Mouse (Mus musculus): Measurements from ENCODE around the gene Fancg.

Fancg gene

DNA sequence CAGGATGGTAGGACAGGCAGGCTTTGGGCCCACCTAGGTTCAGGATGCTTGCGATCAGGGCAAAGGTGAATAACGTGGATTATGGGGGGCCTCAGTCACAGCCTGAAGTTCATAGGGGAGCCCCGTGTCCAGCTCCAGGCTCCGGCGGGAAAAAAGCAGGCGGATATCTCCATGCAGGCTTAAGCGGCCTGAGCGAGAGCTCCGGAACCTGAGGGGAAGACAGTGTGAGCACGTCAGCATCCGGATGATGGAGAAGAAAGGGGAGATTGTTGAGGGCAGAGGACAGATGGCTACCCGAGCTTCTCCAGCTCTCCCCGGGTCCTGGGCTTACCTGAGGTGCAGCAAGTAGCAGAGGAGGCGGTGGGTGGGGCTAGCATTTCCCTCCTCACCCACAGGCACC is 23.2 kb upstream of the Fancg start:
- DNase-seq (ENCODE audit: low read depth, low spot score) = no peak

DNA sequence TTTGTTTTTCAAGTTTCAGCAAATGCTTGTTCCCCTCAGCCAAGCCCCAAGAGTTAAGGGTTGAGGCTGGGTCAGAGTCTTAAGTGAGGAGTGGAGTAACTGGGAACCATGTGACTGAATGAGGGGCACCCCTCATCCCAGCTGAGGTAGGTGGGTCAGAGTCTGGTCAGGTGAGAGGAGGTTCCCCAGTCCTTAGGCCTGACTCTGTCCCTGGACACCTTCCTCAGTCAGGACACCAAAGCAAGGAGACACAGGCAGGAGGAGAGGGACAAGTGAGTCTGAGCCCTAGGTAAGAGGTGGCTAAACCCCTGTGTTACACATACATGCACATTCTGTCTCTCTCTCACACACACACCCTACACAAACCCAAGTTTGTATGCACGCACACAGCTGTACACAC is 22.2 kb upstream of the Fancg start:
- no peak for DNase-seq (ENCODE audit: low read depth, low spot score)

GRCm38 (mm10) chr4:43031237-43031995 is 21.1 kb upstream of the Fancg start, which contains the start of gene Stoml2:
Stoml2 (minus strand) TSS chr4:43031710.
- peak; percentile 83 for DNase-seq (ENCODE audit: low read depth, low spot score)

DNA sequence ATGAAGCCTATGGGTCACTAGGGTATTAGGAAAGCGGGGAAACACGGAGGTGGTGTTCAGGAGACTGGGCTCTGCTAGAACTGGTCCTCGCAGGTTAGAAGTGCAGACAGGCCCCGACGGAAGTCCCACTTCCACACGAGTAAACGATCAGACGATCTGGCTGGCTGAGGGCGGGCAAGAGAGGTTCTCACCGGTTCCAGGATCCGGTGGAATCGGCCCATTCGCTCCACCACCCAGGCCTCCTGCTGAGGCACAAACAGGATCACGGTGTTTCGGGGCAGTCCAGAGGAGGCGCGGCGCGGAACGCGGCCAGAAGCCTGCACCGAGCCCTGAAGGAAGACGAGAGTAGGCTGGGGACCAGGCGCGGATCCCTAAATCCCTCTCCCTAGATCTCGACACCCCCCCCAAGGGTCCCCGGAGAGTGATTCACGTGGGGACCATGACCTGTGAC is 20.5 kb upstream of the Fancg start:
- peak; percentile 31 for DNase-seq (ENCODE audit: low read depth, low spot score)

DNA sequence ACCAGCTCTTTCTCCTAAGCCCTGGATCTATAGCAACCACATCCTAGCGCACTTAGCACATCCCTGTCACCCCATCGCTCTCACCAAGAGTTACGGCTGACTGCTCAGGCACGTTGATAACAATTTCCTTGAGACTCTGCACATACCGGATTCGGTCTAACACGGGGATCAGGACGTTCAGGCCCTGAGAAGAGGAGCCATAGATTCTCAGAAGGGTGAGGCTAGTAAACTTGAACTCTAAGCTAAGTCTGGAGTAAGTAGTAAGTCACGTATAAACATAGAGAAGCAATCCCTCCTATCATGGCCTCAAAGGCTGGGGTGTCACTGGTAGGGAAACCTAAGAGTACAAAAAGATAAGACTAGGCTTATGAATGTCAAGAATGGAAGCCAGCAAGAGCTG is 20.0 kb upstream of the Fancg start:
- no peak for DNase-seq (ENCODE audit: low read depth, low spot score)

DNA sequence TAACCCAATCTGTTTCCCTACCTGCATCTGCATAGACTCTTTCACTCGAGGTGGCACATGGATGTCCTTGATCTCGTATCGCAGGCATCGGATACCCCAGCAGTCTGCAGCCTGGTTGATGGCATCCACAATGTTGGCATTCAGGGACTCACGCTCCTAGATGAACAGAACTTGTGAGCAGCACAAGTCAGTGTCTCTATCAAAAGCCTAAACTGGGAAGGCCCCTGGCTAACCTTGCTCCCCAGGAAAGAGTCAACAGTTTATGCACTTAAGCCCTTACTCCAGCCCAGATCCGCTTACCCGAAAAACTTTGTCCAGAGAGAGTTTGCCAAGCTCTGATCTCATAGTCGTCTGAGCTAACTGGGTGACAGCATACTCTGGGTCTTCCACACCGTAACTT is 19.4 kb upstream of the Fancg start:
- no peak for DNase-seq (ENCODE audit: low read depth, low spot score)

- DNase-seq (ENCODE audit: low read depth, low spot score) = no peak
These were observed 18.8 kb upstream of the Fancg start for GRCm38 (mm10) chr4:43029121-43029520.

- peak; percentile 89 for DNase-seq (ENCODE audit: low read depth, low spot score)
These were observed 15.0 kb upstream of the Fancg start, which contains the start of gene Pigo for GRCm38 (mm10) chr4:43025084-43025960. Pigo (minus strand) TSS chr4:43025819.

DNA sequence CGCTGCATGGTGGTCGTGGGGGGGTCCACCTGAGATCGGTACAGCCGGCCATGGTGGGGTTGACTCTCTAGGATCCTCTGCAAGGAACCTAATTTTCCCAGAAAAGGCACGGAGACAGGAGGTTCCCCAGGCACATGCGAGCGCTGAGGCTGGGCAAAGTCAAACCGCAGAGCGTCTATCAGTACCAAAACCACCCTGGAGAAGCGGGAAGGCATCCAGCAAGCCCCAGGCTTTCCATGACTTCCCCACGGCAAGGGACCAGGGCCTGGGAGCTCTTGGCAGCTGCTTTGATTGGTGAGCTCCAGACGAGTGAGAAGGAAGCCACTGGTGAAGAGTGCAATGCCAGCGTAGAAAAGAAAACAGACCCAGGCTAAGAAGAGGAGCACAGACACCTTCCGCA is 14.4 kb upstream of the Fancg start:
- no peak for DNase-seq (ENCODE audit: low read depth, low spot score)

DNA sequence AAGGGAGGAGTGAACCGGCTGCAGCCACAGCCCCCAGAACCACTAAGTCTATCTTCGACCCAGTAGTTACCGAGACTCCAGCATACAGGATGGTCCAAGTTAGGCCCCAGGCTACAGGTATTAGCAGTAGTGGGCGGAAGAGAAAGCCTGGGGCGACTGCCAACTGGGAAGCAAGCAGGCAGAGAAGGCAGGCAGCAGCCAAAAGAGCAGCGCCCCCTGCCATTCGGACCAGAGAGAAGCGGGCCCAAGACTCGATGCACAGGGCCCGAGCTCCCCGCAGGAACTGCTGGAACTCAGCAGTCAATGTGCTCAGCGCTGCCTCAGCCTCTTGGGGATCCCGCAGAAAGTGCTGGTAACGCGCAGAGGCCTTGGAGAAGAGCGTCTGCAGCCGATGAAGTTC is 11.0 kb upstream of the Fancg start:
- DNase-seq (ENCODE audit: low read depth, low spot score) = no peak

DNA sequence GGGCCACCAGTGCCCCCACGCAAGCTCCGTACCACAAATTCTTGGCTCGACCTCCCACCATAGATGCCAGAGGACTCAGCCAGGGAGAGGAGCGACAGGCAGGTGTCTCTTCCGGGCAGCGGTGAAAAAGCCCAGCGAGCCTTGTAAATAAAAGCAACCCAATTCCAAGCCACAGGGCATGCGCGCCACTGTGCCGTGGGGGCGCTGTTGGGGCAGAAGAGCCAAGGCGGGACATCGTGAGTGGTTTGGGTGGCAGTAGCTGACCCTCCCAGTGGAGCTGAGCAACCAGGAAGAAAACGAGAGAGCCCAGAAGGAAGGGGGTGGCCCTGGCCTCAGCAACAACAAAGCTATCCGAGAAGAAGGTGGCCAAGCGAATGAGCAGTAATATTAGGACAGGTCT is 10.6 kb upstream of the Fancg start:
- no peak for DNase-seq (ENCODE audit: low read depth, low spot score)

- no peak for DNase-seq (ENCODE audit: low read depth, low spot score)
These were observed 9.5 kb upstream of the Fancg start for GRCm38 (mm10) chr4:43019641-43020465.

DNA sequence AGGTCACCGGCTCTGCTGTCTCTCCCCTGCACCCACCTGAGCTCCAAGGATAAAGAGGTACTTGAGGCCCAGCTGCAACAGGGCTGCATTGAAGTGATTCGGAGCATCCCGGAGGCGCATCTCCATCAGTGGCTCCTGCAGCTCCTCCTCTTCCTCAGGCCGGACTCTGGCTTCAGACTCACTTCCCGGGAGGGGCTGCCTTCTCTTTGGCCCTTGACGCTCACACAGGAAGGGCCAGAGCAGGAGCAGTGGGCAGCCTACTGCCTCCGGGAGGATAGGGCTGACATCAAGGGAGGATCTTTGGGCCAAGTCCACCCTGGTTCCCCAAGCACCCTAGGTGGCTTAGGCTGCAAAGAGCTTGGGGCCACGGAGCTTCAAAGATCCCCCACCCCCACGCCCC is 8.9 kb upstream of the Fancg start:
- no peak for DNase-seq (ENCODE audit: low read depth, low spot score)

- DNase-seq (ENCODE audit: low read depth, low spot score) = no peak
These were observed 7.8 kb upstream of the Fancg start for GRCm38 (mm10) chr4:43018156-43018555.

DNA sequence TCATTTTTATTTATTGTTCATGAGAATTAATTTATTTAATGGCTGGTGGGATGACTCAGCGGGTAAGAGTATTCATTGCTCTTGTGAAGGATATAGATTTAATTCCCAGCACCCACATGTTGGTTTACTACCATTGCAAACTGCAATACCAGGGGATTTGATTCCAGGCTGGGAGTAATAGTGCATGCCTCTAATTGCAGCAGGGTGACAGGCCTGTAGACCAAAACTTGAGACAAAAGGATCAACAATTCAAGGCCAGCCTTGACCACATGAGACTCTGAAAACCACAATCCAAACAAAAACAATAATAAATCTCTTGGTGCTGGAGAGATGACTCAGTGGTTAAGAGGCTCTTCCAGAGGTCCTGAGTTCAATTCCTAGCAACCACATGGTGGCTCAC is 1.8 kb upstream of the Fancg start:
- no peak for DNase-seq (ENCODE audit: low read depth, low spot score)

GRCm38 (mm10) chr4:43005765-43006164 is 4.5 kb downstream of the Fancg start:
- peak; percentile 56 for DNase-seq (ENCODE audit: low read depth, low spot score)

GRCm38 (mm10) chr4:43004951-43005350 is 5.4 kb downstream of the Fancg start:
- DNase-seq (ENCODE audit: low read depth, low spot score) = no peak

DNA sequence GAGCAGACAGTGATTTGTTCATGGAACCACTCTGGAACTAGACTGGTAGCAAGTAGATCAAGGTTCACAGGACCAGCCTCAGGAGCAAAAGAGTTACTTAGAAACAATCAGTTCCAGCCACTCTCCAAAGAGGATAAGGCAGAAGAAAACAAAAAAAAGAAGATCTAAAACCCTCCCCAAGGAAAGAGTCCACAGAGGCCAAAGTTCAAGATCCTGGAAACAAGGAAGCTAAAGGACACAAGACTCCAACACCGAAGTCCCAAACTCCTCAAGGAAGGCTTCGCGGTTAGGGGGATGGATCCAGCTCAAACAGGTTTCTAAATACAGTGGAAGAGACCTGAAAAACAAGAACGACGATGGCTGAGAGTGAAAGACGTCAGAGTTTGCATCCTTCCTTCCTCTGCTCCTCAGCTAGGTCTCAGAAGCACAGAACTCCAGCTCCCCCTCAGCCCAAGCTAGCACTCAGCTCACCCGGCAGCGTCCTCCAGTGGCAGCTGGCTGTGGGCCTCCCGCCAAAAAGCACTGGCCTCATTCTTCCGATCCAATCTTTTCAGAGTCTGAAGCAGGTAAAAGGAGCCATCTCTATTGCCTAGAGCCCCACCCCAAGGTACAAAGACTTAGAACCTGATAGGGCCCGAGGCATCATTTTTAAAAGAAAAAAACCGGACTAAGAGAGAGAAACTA is 7.4 kb downstream of the Fancg start:
- no peak for DNase-seq (ENCODE audit: low read depth, low spot score)

DNA sequence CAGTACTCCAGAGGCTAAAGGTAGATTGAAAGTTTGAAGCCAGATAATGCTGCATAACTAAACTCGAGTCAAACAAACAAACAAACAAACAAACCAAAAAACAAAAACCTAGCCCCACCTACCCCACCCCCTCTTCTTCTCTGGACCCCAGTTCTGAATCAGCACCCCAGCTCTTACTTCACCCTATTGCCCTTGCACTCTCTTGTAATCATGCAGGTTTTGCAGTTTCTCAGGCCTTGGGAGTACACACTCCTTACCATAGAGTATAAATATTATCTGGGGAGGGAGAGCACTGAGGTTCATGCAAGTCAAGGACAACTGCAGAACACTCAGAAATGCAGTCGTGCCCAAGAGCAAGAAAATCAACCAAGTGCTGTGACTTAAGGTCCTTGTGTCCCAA is 9.0 kb downstream of the Fancg start:
- DNase-seq (ENCODE audit: low read depth, low spot score) = no peak

DNA sequence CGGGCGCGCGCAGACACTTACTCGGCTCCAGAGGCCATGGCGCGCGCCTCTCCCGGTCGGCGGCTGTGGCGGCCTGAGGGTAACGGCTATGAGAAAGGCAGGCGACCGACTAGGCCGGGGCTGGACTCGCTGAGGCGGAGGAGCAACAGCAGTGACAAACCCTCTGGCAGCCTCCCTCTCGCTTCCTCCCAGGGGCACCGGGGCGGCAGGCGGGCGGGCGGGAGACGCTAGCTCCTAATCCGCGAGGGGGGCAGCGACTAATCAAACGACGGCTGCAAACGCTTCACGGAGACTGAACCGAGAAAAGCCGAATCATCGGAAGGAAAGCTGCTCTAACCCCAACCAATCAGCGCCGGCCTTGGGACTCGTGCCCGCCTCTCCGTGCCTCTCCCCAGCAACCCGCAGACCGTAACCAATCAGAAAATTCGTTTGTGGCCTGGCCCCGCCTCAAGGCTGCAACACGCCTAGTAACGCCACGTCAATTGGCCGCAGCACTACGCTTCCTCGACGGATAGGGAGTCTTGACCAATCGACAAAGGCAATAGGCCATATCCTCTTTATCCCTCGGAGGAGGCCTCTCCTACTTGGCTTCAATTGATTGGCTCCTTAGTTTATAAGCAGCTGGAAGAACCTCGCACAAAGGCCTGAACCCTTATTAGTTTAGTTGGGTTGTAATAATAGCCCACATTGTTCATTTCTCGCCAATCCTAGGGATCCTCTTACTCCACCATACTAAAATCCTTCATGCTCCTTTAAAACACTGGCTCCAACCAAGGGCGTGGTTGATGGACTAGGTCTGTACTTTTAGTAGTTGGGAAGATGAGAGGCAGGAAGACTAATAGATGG is 9.9 kb downstream of the Fancg start, which contains the start of gene Vcp:
Vcp (minus strand) TSS at position 367 of the 846 bp plus-strand sequence.
- peak; percentile 98 for DNase-seq (ENCODE audit: low read depth, low spot score)
